Mouse (Mus musculus): ENCODE results near the gene Rab3il1.

Rab3il1 gene

DNA sequence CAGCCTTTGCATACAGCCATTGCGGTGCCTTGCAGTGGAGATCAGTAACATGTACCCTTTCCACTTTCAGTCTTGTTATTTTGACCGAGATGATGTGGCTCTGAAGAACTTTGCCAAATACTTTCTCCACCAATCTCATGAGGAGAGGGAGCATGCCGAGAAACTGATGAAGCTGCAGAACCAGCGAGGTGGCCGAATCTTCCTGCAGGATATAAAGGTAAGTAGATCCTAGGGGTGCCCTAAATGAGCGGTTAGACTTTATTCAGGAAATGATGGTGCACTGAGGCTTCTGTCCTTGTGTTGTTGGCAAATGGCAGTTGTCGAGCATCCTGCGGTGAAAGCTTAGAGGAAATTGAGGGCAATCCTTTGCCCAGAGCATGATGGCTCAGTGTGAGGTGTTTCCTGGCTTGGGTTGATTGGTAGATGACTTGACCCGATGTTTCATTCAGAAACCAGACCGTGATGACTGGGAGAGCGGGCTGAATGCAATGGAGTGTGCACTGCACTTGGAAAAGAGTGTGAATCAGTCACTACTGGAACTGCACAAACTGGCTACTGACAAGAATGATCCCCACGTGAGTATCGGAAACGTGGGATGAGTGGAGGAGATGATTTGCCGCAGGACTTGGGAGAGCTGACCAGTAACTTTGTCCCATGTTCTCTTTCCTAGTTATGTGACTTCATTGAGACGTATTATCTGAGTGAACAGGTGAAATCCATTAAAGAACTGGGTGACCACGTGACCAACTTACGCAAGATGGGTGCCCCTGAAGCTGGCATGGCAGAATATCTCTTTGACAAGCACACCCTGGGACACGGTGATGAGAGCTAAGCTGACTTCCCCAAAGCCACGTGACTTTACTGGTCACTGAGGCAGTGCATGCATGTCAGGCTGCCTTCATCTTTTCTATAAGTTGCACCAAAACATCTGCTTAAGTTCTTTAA is 17.1 kb upstream of the Rab3il1 start:
- no peak for DNase-seq

DNA sequence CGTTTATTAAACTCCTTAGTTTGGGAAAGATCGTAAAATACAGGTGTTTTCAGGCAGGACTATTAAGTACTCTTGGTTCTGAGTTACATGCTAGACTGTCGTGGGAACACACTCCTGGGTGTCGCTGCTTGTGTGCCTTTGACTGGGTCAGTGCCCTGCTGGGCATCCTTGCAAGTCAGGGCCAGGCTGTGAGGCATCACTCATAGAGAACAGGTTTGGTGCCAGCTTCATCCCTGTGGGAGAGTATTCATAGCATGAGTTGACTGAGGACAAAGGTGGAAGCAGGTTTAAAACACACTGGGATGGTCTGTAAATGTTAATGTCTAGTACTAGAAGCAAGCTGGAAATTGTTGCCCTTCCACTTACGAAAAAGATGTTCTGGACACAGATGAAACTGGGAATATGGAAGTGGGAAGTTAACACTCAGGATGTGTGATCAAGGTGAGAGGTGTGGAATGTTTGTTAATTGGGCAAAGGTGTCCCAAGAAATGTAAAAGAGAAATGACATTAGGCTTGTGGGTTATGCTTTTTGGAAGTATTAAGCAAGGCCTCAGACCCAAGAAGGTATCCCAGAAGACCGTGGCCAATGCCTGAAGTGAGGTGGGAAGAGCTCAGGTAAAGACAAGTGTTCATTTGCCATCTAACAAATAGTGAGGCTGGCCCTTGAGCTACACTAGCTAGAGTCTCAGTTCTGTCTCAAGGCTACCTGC is 16.1 kb upstream of the Rab3il1 start:
- DNase-seq, result no peak

DNA sequence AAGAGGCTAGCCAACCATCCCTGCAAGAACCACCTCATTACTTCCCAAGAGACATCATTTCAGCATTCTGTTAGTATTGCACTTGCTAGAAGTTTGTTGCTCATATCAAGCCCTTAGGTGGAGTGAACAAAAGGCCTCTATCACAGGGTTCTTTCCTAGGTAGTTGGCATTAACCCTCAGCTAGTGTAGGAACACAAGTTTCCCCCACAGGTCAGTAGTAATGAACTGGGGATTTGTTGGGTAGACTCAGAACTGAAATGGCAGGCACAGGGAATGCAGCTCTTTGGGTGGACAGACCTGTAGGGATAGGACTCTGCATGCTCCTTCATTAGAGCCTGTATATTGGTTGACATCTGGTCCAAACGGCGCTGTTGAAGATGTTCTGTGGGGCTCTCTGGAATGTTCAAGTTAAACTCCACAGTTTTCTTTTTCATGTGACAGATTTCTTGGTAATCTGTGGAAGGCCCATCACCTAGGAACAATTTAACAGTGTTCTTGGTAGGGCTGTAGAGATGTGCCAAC is 15.5 kb upstream of the Rab3il1 start:
- DNase-seq, result no peak

DNA sequence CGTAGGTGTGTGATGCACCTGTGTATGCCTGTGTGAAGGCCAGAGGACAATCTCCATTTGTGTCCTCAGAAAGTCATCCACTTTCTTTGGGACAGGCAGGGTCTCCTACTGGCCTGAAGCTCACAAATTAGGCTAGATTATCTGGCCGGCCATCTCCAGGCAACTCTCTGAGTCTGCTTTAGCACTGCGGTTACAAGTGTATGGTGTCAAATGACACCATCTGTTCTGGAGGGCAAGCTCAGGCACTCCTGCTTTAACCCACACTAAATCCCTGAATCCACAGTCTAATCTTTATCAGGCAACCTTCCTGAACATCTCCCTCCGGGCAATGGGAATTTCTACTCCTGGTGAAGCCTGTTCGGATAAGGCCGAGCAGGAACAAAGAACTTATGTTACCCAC is 14.3 kb upstream of the Rab3il1 start:
- no peak for DNase-seq

DNA sequence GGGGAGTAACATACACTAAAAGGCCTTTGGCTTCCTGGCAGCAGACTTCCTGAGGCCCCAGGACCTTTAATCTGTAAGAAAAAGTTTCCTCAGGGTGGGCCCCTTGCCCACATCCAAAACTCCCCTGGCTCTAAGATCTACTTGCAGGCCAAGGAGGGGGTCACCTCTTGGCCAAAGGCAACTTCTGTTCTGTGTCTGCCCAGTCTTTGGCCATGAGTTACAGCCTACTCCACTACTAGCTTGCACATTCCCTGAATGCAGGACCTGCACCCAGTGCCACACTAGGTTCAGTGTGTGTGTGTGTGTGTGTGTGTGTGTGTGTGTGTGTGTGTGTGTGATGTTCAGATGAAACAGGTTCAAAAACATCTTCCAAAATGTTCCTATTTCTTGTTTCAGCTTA is 13.9 kb upstream of the Rab3il1 start:
- DNase-seq, result no peak

DNA sequence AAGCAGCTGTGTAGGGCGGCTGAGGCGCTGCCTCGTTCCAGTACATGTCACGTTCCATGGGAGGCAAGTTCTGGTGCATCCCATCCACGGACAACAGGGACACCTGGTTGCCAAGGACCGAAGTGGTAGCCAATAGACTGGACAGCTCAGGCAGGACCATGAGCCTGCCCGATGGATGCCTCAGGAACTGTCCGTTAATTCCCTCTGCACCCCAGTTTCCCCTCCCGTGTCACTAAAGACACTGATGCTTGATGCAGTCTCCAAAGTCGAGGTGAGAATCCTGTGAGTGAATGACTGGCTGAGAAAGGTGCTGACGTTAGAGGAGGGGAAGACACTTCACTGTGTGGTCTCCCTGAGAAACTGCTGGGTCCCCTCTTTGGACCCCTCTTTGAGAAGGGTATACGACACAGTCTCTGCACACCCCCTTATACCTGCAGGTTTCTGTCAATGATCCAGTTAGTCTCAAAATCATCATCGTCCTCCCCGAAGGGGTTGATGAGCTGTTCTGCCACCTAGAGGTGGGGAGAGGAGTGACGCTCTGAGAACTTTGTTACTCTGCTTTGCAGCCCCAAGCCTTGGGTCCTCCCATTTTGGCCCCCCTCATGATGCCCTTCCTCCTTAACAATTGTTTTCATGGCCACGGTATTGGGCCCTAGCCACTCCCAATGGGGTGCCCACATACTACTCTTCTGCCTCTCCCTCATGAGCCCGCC is 12.1 kb upstream of the Rab3il1 start:
- DNase-seq, result no peak

DNA sequence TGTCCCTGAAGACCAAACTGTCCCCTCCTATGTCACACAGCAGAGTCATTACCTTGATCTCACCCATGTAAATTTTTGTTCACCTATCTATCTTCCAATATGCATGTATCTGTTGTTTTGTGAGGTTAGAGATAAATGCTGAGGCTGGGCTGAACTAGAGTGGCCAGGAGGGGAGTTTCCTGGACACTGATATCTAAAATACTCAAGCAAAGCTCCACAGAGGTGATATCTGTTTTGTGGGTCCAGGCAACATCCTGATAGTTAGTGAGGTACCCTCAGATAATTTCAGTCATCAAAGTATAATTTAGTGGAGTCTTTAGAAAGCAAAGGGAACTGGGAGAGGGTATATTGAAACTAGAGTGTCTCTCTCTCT is 11.6 kb upstream of the Rab3il1 start:
- DNase-seq, result no peak

DNA sequence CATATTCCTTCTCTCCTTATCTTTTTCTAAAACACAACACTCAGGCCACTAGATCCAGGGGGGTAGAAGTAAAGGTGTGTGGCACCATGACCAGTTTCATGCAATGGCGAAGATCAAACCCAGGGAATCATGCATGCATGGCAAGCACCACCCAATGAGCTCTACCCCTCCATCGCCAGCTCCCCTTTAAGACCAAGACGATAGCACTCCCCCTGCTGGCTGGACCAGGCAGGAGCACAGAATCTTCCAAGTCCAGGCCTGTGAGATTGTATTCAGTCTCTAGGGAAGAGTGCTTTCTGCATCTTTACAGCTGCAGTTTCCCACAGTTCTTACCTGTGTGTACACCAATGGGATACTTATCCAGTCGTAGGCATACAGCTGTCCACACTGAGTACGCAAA is 10.2 kb upstream of the Rab3il1 start:
- peak; percentile 77 for DNase-seq

DNA sequence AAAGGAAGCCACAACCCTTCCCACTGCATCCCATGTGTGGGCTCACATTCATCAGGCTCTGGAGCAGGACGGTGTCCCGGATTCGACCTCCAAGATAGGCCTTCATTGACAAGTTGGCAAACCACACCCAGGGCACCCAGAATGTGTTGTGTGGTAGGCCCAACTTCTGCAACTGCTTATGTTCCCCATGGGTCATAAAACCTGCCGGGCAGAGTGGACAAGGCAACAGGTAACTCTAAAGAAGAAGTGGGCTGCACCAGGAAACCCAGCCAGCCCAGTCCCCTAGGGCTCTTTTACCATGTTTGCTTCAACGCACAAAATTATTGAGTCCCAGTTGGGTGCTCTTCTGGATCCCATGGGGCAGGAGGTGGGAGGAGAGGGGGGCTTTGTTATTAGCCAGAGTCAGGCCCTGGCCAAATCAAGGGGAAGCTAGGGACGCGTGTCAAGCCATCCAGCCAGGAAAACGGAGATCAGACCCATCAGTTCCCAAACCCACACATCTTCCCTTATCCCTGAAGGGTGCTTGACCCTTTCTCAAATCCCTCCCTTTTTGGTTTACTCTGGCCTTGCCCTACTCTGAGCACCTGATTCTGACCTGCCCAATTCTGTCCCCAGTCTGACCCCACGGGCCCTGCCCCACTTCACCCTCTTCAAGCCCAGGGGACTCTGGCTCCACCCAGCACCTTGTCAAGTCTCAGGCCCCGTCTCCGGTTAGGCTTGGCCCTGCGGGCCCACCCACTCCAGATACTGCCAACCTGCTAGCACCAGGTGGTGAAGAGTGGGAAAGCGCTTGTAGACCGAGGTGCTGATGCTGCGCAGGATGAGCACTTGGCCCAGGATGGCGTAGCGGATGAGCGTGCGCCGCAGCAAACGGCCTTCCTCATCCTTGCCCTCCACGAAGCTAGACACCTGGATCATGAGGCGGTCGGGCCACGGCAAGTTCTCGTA is 9.2 kb upstream of the Rab3il1 start:
- DNase-seq, result no peak

DNA sequence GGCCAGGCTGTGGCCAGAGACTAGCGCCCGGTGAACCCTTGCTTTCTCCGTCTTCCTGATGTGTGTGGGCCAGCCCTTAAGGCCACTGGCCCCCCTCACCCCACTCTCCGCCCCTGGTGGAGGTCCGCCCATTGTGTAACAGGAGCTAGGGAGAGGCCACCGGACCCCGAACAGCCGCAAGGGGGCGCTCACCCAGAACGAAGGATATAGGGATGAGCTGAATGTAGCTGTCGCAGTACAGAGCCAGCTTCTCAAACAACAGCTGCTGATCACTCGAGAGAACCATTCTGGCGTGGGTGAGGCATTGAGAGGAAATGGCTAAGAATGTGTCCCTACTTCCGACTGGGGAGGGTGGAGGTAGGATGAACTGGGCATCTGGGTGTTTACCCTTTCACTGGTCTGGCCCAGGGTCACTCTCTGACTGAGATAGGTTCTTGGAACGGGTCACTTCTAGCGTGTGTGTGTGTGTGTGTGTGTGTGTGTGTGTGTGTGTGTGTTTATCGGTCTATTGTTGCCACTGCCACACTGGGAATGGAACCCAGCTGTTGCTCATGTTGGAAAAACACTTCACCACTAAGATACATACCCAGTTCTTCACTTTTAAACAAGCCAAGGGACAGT is 8.3 kb upstream of the Rab3il1 start:
- peak; percentile 88 for DNase-seq

DNA sequence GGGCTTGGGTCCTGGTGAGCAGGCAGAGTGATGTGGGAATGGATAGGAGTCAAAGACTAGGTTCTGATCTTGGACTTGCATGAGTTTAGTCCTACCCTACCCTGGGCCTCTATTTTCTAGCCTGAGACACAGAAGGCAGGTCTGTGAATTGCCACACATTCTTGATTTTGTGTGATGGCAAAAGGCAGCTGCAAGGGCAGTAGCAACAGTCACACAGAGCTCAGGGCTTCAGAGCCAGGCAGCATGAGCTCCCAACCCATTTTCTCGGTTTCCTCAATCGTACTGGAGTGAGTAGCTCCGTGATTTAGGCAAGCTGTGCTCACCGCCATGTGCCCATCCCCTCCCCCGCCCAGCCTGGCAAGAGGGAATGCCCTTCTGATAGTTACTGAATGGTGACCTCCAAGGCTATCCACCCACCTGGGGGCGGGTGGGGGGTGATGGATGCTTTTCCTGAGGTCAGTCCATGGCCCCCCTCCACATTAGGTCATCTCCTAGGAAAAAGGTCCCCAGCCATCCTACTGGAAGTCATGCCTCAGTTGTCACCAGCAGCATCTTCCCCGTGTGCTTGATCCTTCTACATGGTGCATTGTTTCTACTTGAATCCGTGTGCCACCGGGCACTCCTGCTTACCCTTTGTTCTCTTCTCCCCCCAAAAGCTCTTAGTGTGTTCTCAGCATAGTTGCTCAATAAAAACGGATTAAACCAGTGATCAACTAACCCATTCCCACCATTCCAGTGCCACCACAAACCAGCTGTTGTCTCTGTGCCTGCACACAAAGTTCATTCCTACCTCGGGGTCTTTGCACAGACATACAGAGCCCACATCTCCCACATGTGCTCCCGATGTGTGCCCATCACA is 4.0 kb upstream of the Rab3il1 start:
- no peak for DNase-seq

DNA sequence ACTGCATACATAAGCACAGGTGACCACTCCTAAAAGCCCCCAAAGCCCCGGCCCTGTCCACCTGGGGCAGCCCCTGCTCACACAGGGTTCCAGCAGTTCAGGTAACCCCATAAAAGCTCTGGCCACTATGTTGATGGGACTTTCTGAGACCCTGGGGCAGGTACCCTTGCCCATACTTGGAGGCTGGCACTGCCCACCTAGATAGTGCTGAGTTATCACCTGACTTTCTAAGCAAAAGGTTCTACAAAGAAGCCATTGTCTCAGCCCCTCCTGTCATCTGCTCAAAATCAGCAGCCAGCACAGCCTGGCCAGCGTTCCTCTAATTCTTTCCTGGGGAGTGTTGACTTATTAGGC is 3.4 kb upstream of the Rab3il1 start:
- DNase-seq, result no peak

DNA sequence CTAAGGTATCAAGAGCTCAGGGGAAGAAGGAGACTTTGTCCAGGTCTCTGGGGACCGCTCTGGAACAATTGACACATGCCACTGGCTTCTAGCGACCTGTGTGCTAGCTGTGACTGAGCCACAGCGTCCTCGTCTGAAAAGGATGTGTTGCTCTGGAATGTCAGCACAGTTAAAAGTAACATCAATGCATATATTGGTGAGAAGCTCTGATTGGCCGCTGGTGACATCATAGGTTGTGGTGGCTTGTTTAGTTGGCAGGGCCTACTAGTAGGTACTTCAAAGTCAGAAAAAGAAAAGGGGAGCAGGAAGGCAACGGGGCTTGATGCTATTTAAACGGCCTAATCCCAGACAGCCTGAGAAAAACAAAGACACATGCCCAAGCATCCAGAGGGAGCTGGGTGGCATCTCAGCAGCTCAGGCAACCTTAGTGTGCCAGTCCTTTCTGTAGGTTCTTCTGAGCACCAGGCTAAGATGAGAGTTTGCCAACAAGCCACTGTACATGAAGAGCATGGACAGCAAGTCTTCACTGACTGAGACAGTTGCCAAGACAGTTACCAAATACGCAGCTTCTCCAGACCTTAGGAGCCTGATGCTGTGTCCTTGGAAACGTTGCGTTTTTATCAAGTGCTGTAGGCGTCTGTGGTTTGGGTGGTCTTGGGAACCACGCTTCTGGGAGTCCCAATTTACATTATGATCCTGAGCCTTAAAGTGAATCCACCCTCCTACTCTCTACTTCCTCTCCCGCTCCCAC is 2.6 kb upstream of the Rab3il1 start:
- no peak for DNase-seq

DNA sequence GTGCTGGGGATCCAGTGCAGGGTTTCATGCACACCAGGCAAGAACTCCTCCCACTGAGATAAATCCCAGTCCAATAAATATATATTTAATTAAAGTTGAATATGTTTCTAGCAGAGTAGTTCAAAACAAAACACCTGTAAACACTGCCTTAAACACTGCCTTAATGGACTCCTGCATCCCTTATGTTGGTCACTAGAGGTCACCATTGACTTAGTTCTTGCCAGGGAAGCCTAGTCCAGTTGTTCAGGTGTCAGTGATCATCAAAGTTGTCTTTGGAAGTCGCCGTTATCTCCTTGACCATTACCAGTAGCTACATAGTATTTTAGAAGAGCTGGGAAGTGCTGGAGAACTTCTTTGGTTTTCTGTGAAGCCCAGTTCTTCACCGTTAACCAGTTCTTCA is 1.1 kb upstream of the Rab3il1 start:
- no peak for DNase-seq

DNA sequence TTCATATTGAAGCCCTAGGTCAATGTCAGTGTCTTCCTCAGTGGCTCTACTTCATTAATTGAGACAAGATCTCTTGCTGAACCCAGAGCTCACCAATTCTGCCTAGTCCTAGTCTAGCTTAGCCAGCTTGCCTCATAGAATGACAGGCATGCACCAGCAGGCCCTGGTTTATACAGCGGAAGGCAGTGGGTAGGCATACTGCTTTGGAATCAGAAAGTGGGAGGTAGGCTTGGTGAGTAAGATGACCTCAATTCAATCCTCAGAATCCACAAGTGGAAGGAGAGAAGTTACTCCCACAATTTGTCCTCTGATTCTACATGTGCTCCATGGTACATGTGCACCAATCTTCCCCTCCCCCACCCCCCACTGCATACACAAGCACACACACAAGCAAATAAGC is 2.2 kb downstream of the Rab3il1 start:
- no peak for DNase-seq

DNA sequence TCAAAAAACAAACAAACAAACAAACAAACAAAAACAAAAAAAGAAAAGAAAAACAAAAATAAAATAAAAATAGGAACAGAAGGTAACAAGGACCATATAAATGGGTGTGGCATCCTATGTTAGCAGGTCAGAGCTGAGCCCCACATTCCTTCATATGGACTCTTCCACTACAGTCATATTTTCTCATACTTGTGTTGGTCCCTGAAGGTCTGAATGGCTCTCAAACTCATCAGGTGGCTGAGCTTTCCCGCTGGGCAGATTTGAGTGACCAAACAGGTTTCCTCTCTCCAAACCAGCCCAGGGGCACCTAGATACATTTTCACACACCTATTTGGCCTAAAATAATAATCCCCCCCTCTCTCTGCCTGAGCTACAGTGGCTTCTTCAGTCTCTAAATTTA is 9.9 kb downstream of the Rab3il1 start:
- DNase-seq, result no peak

DNA sequence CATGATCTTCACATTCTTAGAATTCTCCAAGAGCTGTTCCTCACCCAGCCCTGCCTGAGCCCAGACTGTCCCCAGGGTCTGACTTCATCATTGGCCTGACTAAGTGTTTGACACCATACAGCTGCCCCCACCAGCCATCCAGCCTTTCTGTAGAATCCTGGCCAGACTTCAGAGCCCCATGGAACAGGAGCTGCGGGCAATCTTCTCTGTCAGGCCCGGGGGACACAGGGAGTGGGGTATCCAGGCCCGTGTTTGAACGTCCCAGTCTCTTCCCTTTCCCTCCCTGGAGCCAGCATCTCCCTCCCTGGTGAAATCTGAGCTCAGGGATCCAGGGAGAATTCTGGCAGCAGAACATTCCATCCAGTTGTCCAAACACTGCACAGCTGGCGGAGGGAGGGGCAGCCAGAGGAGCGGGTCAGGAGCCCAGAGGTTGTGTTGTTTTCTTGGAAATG is 11.4 kb downstream of the Rab3il1 start:
- no peak for DNase-seq

DNA sequence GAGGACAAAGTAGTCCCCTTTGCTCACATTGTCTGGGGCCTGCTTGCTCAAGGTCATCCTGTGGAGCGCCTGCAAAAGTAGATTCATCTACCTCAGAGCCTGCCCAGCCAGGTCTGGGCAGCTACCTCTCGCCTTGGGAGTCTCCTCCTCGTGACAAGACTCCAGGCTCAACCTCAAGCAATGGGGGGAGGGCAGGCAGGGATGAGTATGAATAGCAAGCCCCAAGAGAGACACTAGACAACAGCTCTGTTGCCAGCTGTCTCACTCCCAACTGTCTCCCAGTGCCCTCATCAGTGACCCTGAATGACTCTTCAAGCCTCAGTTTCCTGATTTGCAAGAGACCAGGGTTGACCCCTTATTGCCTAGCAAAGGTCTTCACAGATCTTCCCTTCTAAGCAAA is 11.9 kb downstream of the Rab3il1 start:
- DNase-seq, result no peak

DNA sequence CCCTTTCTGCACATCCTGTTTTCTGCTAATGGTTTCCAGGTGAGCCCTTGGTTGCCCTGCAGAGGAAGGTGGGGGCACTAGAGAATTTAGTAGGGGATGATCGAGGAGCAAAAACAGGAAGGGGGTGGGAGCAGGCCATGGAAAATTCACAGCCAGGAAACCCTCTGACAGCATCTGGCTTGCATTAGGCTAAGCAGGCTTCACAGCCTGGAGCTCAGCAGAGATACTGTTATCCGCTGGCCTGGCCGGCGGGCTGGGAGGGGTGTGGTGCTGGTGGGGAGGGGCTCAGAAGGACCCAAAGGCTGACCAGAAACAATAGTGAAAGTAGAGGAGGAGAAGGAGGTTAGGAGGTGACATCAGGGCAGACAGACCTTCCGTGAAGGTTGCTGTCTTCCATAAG is 12.4 kb downstream of the Rab3il1 start:
- no peak for DNase-seq

DNA sequence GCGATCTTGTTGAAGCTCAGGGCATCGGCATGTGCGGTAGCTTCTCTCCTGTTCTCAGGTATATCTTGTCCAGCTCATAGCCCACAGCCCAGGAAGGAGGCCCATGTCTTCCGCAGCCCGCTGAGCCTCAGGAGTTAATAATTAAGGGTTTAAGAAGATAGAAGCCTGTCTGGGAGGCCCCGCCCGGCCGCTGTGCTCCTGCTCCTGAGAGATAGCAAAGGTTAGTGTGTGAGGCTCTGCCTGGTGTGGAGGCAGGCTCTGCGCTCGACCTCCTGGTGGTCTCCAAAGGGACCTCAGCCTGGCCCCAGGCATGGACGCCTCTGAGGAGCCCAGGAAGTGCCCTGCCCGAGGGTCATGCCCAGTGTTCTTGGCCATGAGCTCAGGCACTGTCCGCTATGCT is 13.4 kb downstream of the Rab3il1 start:
- DNase-seq, result no peak
